Mouse (Mus musculus): ENCODE measurements around the gene Ppp1r15a. TPM values are rescaled to one million over a fixed set of nuclear protein-coding genes. Genes with fewer than 3 reads are reported as not detected.
A peak's percentile ranks its signal among the peaks of the same experiment; 100 is the strongest.
"Not testable (repeated sequence)": the region's sequence is repeated elsewhere in the genome, so short reads cannot be mapped to it uniquely, and the experiment has no call there.

The Ppp1r15a gene
- polyA plus RNA-seq, 1 experiment from 2014 or later: 280 TPM

DNA sequence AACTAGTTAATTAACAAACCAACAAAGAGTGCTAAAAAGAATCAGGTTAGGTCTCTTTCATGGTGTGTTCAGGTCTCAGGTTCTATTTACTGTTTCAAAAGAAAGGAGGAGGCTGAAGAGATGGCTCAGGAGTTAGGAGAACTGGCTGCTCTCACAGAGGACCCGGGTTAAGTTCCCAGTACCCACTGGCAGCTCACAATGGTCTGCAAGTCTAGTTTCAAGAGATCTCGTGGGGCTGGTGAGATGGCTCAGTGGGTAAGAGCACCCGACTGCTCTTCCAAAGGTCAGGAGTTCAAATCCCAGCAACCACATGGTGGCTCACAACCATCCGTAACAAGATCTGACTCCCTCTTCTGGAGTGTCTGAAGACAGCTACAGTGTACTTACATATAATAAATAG lies 45.8 kb downstream of the Ppp1r15a start:
- not testable (repeated sequence) for ATAC-seq (ENCODE audit: insufficient read depth); H3K4me3 ChIP-seq (replicated peaks); H3K9me3 ChIP-seq (replicated peaks); H3K27me3 ChIP-seq; H3K4me2 ChIP-seq; H3K36me3 ChIP-seq (replicated peaks); H3K27ac ChIP-seq (replicated peaks); H3K9ac ChIP-seq
- H3K4me1 ChIP-seq (replicated peaks): peaks cover 36% of the 10 kb centered on the region
- WGBS (ENCODE audit: insufficient replicate concordance): 66% methylated on average over 4 of the region's 4 CpGs

- Histone ChIP-seq H3K9me3 (replicated peaks) (no peaks in the 10 kb centered on the region), H3K4me2 (no peak overlapping the region), H3K27me3 (no peaks in the 10 kb centered on the region), H3K27ac (replicated peaks) (no peak overlapping the region), H3K9ac (no peak overlapping the region), H3K4me3 (replicated peaks) (no peak overlapping the region), H3K36me3 (replicated peaks) (0 out of 2 replicates have a peak, but pooled peaks cover 6% of the 10 kb centered on the region), H3K4me1 (replicated peaks) (peaks cover 44% of the 10 kb centered on the region)
- 82% methylated on average over 7 of the region's 7 CpGs for WGBS (ENCODE audit: insufficient replicate concordance)
- no peak for ATAC-seq (ENCODE audit: insufficient read depth)
These were observed 47.3 kb downstream of the Ppp1r15a start for GRCm38 (mm10) chr7:45478774-45479173.

- 7% methylated on average over 3 of the region's 3 CpGs for WGBS (ENCODE audit: insufficient replicate concordance)
- H3K4me1 ChIP-seq (replicated peaks): peaks cover 35% of the 10 kb centered on the region
- no peak overlapping the region for H3K4me3 ChIP-seq (replicated peaks)
- no peak overlapping the region for H3K4me2 ChIP-seq
- H3K27me3 ChIP-seq: no peaks in the 10 kb centered on the region
- no peak for ATAC-seq (ENCODE audit: insufficient read depth)
- H3K9ac ChIP-seq: no peak overlapping the region
- no peaks in the 10 kb centered on the region for H3K9me3 ChIP-seq (replicated peaks)
- no peak overlapping the region for H3K27ac ChIP-seq (replicated peaks)
- H3K36me3 ChIP-seq (replicated peaks): 0 out of 2 replicates have a peak, but pooled peaks cover 6% of the 10 kb centered on the region
These were observed 49.1 kb downstream of the Ppp1r15a start for GRCm38 (mm10) chr7:45477003-45477402.

- Histone ChIP-seq H3K9me3 (replicated peaks) (no peaks in the 10 kb centered on the region), H3K4me2 (no peak overlapping the region), H3K36me3 (replicated peaks) (0 out of 2 replicates have a peak, but pooled peaks cover 6% of the 10 kb centered on the region), H3K4me1 (replicated peaks) (peaks cover 33% of the 10 kb centered on the region), H3K27ac (replicated peaks) (no peak overlapping the region), H3K27me3 (no peaks in the 10 kb centered on the region), H3K9ac (no peak overlapping the region), H3K4me3 (replicated peaks) (no peak overlapping the region)
- WGBS (ENCODE audit: insufficient replicate concordance): 26% methylated on average over 1 of the region's 1 CpGs
- no peak for ATAC-seq (ENCODE audit: insufficient read depth)
These were observed 49.6 kb downstream of the Ppp1r15a start for GRCm38 (mm10) chr7:45476453-45476852.

DNA sequence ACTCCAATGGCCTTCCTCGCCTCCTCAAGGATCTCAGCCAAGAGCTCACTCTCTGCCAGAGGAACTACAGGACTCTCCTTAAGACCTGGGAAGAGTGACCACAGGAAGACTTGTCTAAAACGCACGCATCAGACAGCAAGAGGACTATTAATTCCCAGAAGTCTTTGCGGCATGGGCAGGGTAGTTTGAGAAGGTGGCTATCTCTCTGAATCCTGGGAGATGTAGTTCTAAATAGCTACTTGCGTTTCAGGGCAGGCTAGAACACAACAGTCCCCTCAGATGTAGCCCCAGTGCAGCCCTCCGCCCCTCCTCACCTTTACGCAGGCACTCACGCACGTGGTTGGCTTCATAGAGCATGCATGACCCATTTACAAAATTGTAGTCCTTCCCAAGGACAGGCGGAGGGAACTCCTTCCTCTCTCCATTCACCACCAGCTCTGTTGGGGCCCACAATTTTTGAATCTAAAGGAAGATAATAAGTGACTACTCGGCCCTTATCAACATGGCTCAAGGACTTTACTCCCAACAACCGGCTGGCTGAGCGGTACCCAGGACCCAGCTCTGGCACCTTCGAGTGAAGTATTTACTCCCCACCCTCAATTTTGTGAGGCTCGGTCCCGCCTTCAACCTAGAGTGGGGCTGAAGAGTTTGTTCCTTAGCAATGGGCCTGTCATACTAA lies 50.6 kb downstream of the Ppp1r15a start:
- H3K9me3 ChIP-seq (replicated peaks): no peaks in the 10 kb centered on the region
- H3K4me2 ChIP-seq: peak overlapping the region; percentile 62
- peak overlapping the region; percentile 39; the same call in 1 of the 2 replicates for H3K9ac ChIP-seq
- 0 out of 2 replicates have a peak, but pooled peaks cover 6% of the 10 kb centered on the region for H3K36me3 ChIP-seq (replicated peaks)
- H3K27ac ChIP-seq (replicated peaks): peak overlapping the region; percentile 69
- no peaks in the 10 kb centered on the region for H3K27me3 ChIP-seq
- peak; percentile 59 for ATAC-seq (ENCODE audit: insufficient read depth)
- 42% methylated on average over 16 of the region's 16 CpGs for WGBS (ENCODE audit: insufficient replicate concordance)
- peaks cover 42% of the 10 kb centered on the region for H3K4me1 ChIP-seq (replicated peaks)
- peak overlapping the region; percentile 34 for H3K4me3 ChIP-seq (replicated peaks)

Other genes starting within 250 kb of the Ppp1r15a start
- not detected in 2 replicates for gene Slc6a21, start 248.8 kb downstream of the Ppp1r15a start, polyA plus RNA-seq (2015; fragmentation: Nextera tagmentation; extraction: Ambion mirVana)
- gene Trpm4, start 192.5 kb downstream of the Ppp1r15a start, polyA plus RNA-seq (2015; fragmentation: Nextera tagmentation; extraction: Ambion mirVana): 1.3 and 1.5 TPM in 2 replicates
- 0.31 and 0.54 TPM in 2 replicates for gene Hrc, start 191.0 kb downstream of the Ppp1r15a start, polyA plus RNA-seq (2015; fragmentation: Nextera tagmentation; extraction: Ambion mirVana)
- 0.09 and 0.14 TPM in 2 replicates for gene Ppfia3, start 159.2 kb downstream of the Ppp1r15a start, polyA plus RNA-seq (2015; fragmentation: Nextera tagmentation; extraction: Ambion mirVana)
- gene Lin7b, start 155.7 kb downstream of the Ppp1r15a start, polyA plus RNA-seq (2015; fragmentation: Nextera tagmentation; extraction: Ambion mirVana): not detected in 2 replicates
- gene Snrnp70, start 130.5 kb downstream of the Ppp1r15a start, polyA plus RNA-seq (2015; fragmentation: Nextera tagmentation; extraction: Ambion mirVana): 77.8 and 86.3 TPM in 2 replicates
- not detected in 2 replicates for gene Kcna7, start 120.6 kb downstream of the Ppp1r15a start, polyA plus RNA-seq (2015; fragmentation: Nextera tagmentation; extraction: Ambion mirVana)
- gene Ntf5, start 112.6 kb downstream of the Ppp1r15a start, polyA plus RNA-seq (2015; fragmentation: Nextera tagmentation; extraction: Ambion mirVana): 0.22 and 0.24 TPM in 2 replicates
- gene Lhb, start 105.4 kb downstream of the Ppp1r15a start, polyA plus RNA-seq (2015; fragmentation: Nextera tagmentation; extraction: Ambion mirVana): not detected in 2 replicates
- 6.8 and 7.7 TPM in 2 replicates for gene Gys1, start 91.4 kb downstream of the Ppp1r15a start, polyA plus RNA-seq (2015; fragmentation: Nextera tagmentation; extraction: Ambion mirVana)
- 67.1 and 74.2 TPM in 2 replicates for gene Ruvbl2, start 88.2 kb downstream of the Ppp1r15a start, polyA plus RNA-seq (2015; fragmentation: Nextera tagmentation; extraction: Ambion mirVana)
- 6,104 and 6,562 TPM in 2 replicates for gene Ftl1, start 66.4 kb downstream of the Ppp1r15a start, polyA plus RNA-seq (2015; fragmentation: Nextera tagmentation; extraction: Ambion mirVana)
- 70.3 and 71.4 TPM in 2 replicates for gene Bax, start 59.4 kb downstream of the Ppp1r15a start, polyA plus RNA-seq (2015; fragmentation: Nextera tagmentation; extraction: Ambion mirVana)
- gene Tulp2, start 44.4 kb downstream of the Ppp1r15a start, polyA plus RNA-seq (2015; fragmentation: Nextera tagmentation; extraction: Ambion mirVana): 0.58 and 0.62 TPM in 2 replicates
- not detected in 2 replicates for gene Gm45808, start 39.5 kb downstream of the Ppp1r15a start, polyA plus RNA-seq (2015; fragmentation: Nextera tagmentation; extraction: Ambion mirVana)
- gene Dhdh, start 37.5 kb downstream of the Ppp1r15a start, polyA plus RNA-seq (2015; fragmentation: Nextera tagmentation; extraction: Ambion mirVana): 2.4 and 2.5 TPM in 2 replicates
- gene Nucb1, start 15.9 kb downstream of the Ppp1r15a start, polyA plus RNA-seq (2015; fragmentation: Nextera tagmentation; extraction: Ambion mirVana): 118 and 131 TPM in 2 replicates
- 0.66 and 0.75 TPM in 2 replicates for gene Plekha4, start 62 bp upstream of the Ppp1r15a start, polyA plus RNA-seq (2015; fragmentation: Nextera tagmentation; extraction: Ambion mirVana)
- 1.9 and 2.2 TPM in 2 replicates for gene Hsd17b14, start 28.6 kb upstream of the Ppp1r15a start, polyA plus RNA-seq (2015; fragmentation: Nextera tagmentation; extraction: Ambion mirVana)
- gene Bcat2, start 43.9 kb upstream of the Ppp1r15a start, polyA plus RNA-seq (2015; fragmentation: Nextera tagmentation; extraction: Ambion mirVana): 46.3 and 48.5 TPM in 2 replicates
- not detected in 2 replicates for gene Fgf21, start 89.2 kb upstream of the Ppp1r15a start, polyA plus RNA-seq (2015; fragmentation: Nextera tagmentation; extraction: Ambion mirVana)
- gene Fut1, start 91.0 kb upstream of the Ppp1r15a start, polyA plus RNA-seq (2015; fragmentation: Nextera tagmentation; extraction: Ambion mirVana): not detected in 2 replicates
- gene Izumo1, start 95.5 kb upstream of the Ppp1r15a start, polyA plus RNA-seq (2015; fragmentation: Nextera tagmentation; extraction: Ambion mirVana): 0.06 and 0.10 TPM in 2 replicates
- gene Rasip1, start 101.2 kb upstream of the Ppp1r15a start, polyA plus RNA-seq (2015; fragmentation: Nextera tagmentation; extraction: Ambion mirVana): 2.8 and 3.8 TPM in 2 replicates
- 0.91 and 1.2 TPM in 2 replicates for gene Mamstr, start 113.7 kb upstream of the Ppp1r15a start, polyA plus RNA-seq (2015; fragmentation: Nextera tagmentation; extraction: Ambion mirVana)
- gene Fut2, start 140.1 kb upstream of the Ppp1r15a start, polyA plus RNA-seq (2015; fragmentation: Nextera tagmentation; extraction: Ambion mirVana): 0.06 TPM in 1 of 2 replicates, not detected in the other
- gene Ntn5, start 157.8 kb upstream of the Ppp1r15a start, polyA plus RNA-seq (2015; fragmentation: Nextera tagmentation; extraction: Ambion mirVana): not detected in 2 replicates
- 0.05 and 0.06 TPM in 2 replicates for gene Sec1, start 168.1 kb upstream of the Ppp1r15a start, polyA plus RNA-seq (2015; fragmentation: Nextera tagmentation; extraction: Ambion mirVana)
- 0.26 and 0.44 TPM in 2 replicates for gene Car11, start 173.6 kb upstream of the Ppp1r15a start, polyA plus RNA-seq (2015; fragmentation: Nextera tagmentation; extraction: Ambion mirVana)
- gene Dbp, start 178.8 kb upstream of the Ppp1r15a start, polyA plus RNA-seq (2015; fragmentation: Nextera tagmentation; extraction: Ambion mirVana): 0.46 and 0.85 TPM in 2 replicates
- gene Rpl18, start 189.2 kb upstream of the Ppp1r15a start, polyA plus RNA-seq (2015; fragmentation: Nextera tagmentation; extraction: Ambion mirVana): 533 and 542 TPM in 2 replicates
- 10.4 and 13.3 TPM in 2 replicates for gene Sphk2, start 191.7 kb upstream of the Ppp1r15a start, polyA plus RNA-seq (2015; fragmentation: Nextera tagmentation; extraction: Ambion mirVana)
- gene Fam83e, start 194.9 kb upstream of the Ppp1r15a start, polyA plus RNA-seq (2015; fragmentation: Nextera tagmentation; extraction: Ambion mirVana): 0.30 and 0.33 TPM in 2 replicates
- not detected in 2 replicates for gene Spaca4, start 199.5 kb upstream of the Ppp1r15a start, polyA plus RNA-seq (2015; fragmentation: Nextera tagmentation; extraction: Ambion mirVana)

All from liver, embryonic 15.5 days (tissue).